Mouse (Mus musculus) spleen, adult 2 months (tissue): ENCODE measurements around the gene Trim50.

ENCODE experiments used
- CTCF ChIP-seq: fragments of 200-500 bp; IDR thresholded peaks from 2 replicates; pipeline ENCODE4 v1.5.1; 2011; ENCODE audit warnings: mild to moderate bottlenecking, inconsistent platforms; ENCODE audit not compliant: insufficient read depth, insufficient read length, insufficient replicate concordance; ENCODE audit errors: extremely low read depth
- POLR2A ChIP-seq: fragments of 200-500 bp; IDR thresholded peaks from 2 replicates; pipeline ENCODE4 v1.6.1; 2011; ENCODE audit warnings: low read depth, low read length, inconsistent platforms

- TF ChIP-seq CTCF (no peak), POLR2A (no peak)
These were observed 23.6 kb upstream of the Trim50 start for GRCm38 (mm10) chr5:135329471-135329870.
